Mouse (Mus musculus) liver, embryonic 13.5 days (tissue): ENCODE data around the gene 2900026A02Rik. TPM values are rescaled to one million over a fixed set of nuclear protein-coding genes. Genes with fewer than 3 reads are reported as not detected.
"Not testable (repeated sequence)": the region's sequence is repeated elsewhere in the genome, so short reads cannot be mapped to it uniquely, and the experiment has no call there.

Source experiments
- ATAC-seq: fragments of 200-750 bp; cut with Nextera tagmentation; 2 replicates; pipeline ENCODE4 v1.8.0; 2017; ENCODE audit warnings: low read depth, mild to moderate bottlenecking, moderate number of reproducible peaks, moderate library complexity
- DNase-seq: peaks from one replicate; pipeline ENCODE4 v3.0.0; 2022
- H3K27ac ChIP-seq: fragments of 300-500 bp; sonication (generic); 2 replicates; pipeline ENCODE4 v1.5.1; 2015; ENCODE audit warnings: moderate library complexity, mild to moderate bottlenecking, inconsistent platforms
- H3K27me3 ChIP-seq: fragments of 300-500 bp; sonication (generic); 2 replicates; pipeline ENCODE4 v1.6.1; 2015; ENCODE audit warnings: mild to moderate bottlenecking, inconsistent platforms
- H3K36me3 ChIP-seq: fragments of 300-500 bp; sonication (generic); 2 replicates; pipeline ENCODE4 v1.6.1; 2015; ENCODE audit warnings: mild to moderate bottlenecking, inconsistent platforms
- H3K4me1 ChIP-seq: fragments of 300-500 bp; sonication (generic); replicated peaks from 2 replicates; pipeline ENCODE4 v1.6.1; 2015; ENCODE audit warnings: inconsistent platforms
- H3K4me2 ChIP-seq: fragments of 300-500 bp; sonication (generic); 2 replicates; pipeline ENCODE4 v1.6.1; 2015; ENCODE audit warnings: inconsistent platforms, mild to moderate bottlenecking, moderate library complexity
- H3K4me3 ChIP-seq: fragments of 300-500 bp; sonication (generic); replicated peaks from 2 replicates; pipeline ENCODE4 v1.5.1; 2015; ENCODE audit warnings: mild to moderate bottlenecking, inconsistent platforms
- H3K9ac ChIP-seq: fragments of 300-500 bp; sonication (generic); 2 replicates; pipeline ENCODE4 v1.6.1; 2015; ENCODE audit warnings: mild to moderate bottlenecking, inconsistent platforms
- H3K9me3 ChIP-seq: fragments of 300-500 bp; sonication (generic); replicated peaks from 2 replicates; pipeline ENCODE4 v1.6.1; 2016; ENCODE audit warnings: inconsistent platforms
- WGBS: fragments of 180-500 bp; shearing (Covaris S2); methylation state at CpG from one replicate; pipeline ENCODE4 v1.1.7; 2015; ENCODE audit not compliant: insufficient replicate concordance; 5-methylcytosine and 5-hydroxymethylcytosine counted together
- polyA plus RNA-seq: library from polyadenylated mRNA; unstranded; fragments of >200 nt; fragmentation: Nextera tagmentation; extraction: Ambion mirVana; gene quantifications from 2 replicates; pipeline ENCODE4 v1.2.1, GENCODE M21; 2015

Gene 2900026A02Rik
- polyA plus RNA-seq, 1 experiment from 2014 or later, result 0.98 TPM

- DNase-seq (no peak), ATAC-seq (peak; percentile 6)
- WGBS, result 12% methylated on average over 9 of the region's 9 CpGs
- H3K27ac ChIP-seq, result peak overlapping the region; percentile 74
- H3K4me1 ChIP-seq, result peaks cover 70% of the 10 kb centered on the region
- peak overlapping the region; percentile 37 for H3K4me3 ChIP-seq
- peak overlapping the region; percentile 66 for H3K4me2 ChIP-seq
- H3K9ac ChIP-seq, result peak overlapping the region; percentile 57
- H3K36me3 ChIP-seq, result no peaks in the 10 kb centered on the region
- no peaks in the 10 kb centered on the region for H3K27me3 ChIP-seq
- no peaks in the 10 kb centered on the region for H3K9me3 ChIP-seq
Observed at GRCm38 (mm10) chr5:113119291-113119690, 101.7 kb downstream of the 2900026A02Rik start.

GRCm38 (mm10) chr5:113118695-113119094 lies 102.3 kb downstream of the 2900026A02Rik start:
- peak overlapping the region; percentile 37 for H3K4me3 ChIP-seq
- H3K36me3 ChIP-seq, result no peaks in the 10 kb centered on the region
- DNase-seq (peak; percentile 66), ATAC-seq (peak; percentile 71)
- H3K27me3 ChIP-seq, result no peaks in the 10 kb centered on the region
- WGBS, result 13% methylated on average over 6 of the region's 6 CpGs
- no peaks in the 10 kb centered on the region for H3K9me3 ChIP-seq
- peak overlapping the region; percentile 74 for H3K27ac ChIP-seq
- H3K4me1 ChIP-seq, result peaks cover 76% of the 10 kb centered on the region
- H3K9ac ChIP-seq, result peak overlapping the region; percentile 57
- H3K4me2 ChIP-seq, result peak overlapping the region; percentile 66

- Histone ChIP-seq H3K9ac (no peak overlapping the region), H3K4me1 (peaks cover 80% of the 10 kb centered on the region), H3K9me3 (no peaks in the 10 kb centered on the region), H3K27ac (no peak overlapping the region), H3K36me3 (no peaks in the 10 kb centered on the region), H3K4me2 (no peak overlapping the region), H3K27me3 (no peaks in the 10 kb centered on the region), H3K4me3 (no peak overlapping the region)
- DNase-seq, result no peak
- 75% methylated on average over 5 of the region's 5 CpGs for WGBS
- no peak for ATAC-seq
Observed at GRCm38 (mm10) chr5:113117361-113117760, 103.7 kb downstream of the 2900026A02Rik start.

GRCm38 (mm10) chr5:113115896-113116295 lies 105.1 kb downstream of the 2900026A02Rik start:
- Histone ChIP-seq H3K4me2 (no peak overlapping the region), H3K4me3 (no peak overlapping the region), H3K9ac (no peak overlapping the region), H3K4me1 (peaks cover 78% of the 10 kb centered on the region), H3K27ac (no peak overlapping the region), H3K36me3 (no peaks in the 10 kb centered on the region), H3K27me3 (no peaks in the 10 kb centered on the region), H3K9me3 (no peaks in the 10 kb centered on the region)
- 86% methylated on average over 10 of the region's 10 CpGs for WGBS
- ATAC-seq (no peak), DNase-seq (no peak)

- Histone ChIP-seq H3K4me3 (no peak overlapping the region), H3K36me3 (no peaks in the 10 kb centered on the region), H3K27ac (peak overlapping the region; percentile 82), H3K9me3 (no peaks in the 10 kb centered on the region), H3K9ac (peak overlapping the region; percentile 39; the same call in 1 of the 2 replicates), H3K27me3 (no peaks in the 10 kb centered on the region), H3K4me1 (peaks cover 70% of the 10 kb centered on the region), H3K4me2 (peak overlapping the region; percentile 37)
- ATAC-seq (peak; percentile 55), DNase-seq (peak; percentile 52)
- 9% methylated on average over 20 of the region's 20 CpGs for WGBS
Observed at GRCm38 (mm10) chr5:113114264-113115225, 106.5 kb downstream of the 2900026A02Rik start.

GRCm38 (mm10) chr5:113113120-113113519 lies 107.9 kb downstream of the 2900026A02Rik start:
- peaks cover 61% of the 10 kb centered on the region for H3K4me1 ChIP-seq
- 33% methylated on average over 5 of the region's 5 CpGs for WGBS

GRCm38 (mm10) chr5:113111336-113111735 lies 109.7 kb downstream of the 2900026A02Rik start:
- no peak overlapping the region for H3K4me2 ChIP-seq
- no peaks in the 10 kb centered on the region for H3K9me3 ChIP-seq
- ATAC-seq, result no peak
- DNase-seq, result no peak
- no peak overlapping the region for H3K27ac ChIP-seq
- H3K36me3 ChIP-seq, result no peaks in the 10 kb centered on the region
- H3K4me1 ChIP-seq, result peaks cover 68% of the 10 kb centered on the region
- WGBS, result 21% methylated on average over 4 of the region's 4 CpGs
- no peak overlapping the region for H3K4me3 ChIP-seq
- no peak overlapping the region for H3K9ac ChIP-seq
- no peaks in the 10 kb centered on the region for H3K27me3 ChIP-seq

More at GRCm38 (mm10) chr5:113113120-113113519, 107.9 kb downstream of the 2900026A02Rik start:
- Histone ChIP-seq H3K9ac (no peak overlapping the region), H3K9me3 (no peaks in the 10 kb centered on the region), H3K27me3 (no peaks in the 10 kb centered on the region), H3K4me3 (no peak overlapping the region), H3K4me2 (no peak overlapping the region), H3K36me3 (no peaks in the 10 kb centered on the region), H3K27ac (no peak overlapping the region)
- no peak for ATAC-seq
- no peak for DNase-seq

GRCm38 (mm10) chr5:113110929-113111328 lies 110.1 kb downstream of the 2900026A02Rik start:
- peak; percentile 58 for ATAC-seq
- Histone ChIP-seq H3K27ac (peak overlapping the region; percentile 47), H3K4me3 (no peak overlapping the region), H3K4me1 (peaks cover 66% of the 10 kb centered on the region), H3K9me3 (no peaks in the 10 kb centered on the region), H3K4me2 (no peak overlapping the region), H3K27me3 (no peaks in the 10 kb centered on the region), H3K9ac (no peak overlapping the region; the same call in 1 of the 2 replicates), H3K36me3 (no peaks in the 10 kb centered on the region)
- no peak for DNase-seq
- 11% methylated on average over 1 of the region's 1 CpGs for WGBS

GRCm38 (mm10) chr5:113109651-113110050 lies 111.4 kb downstream of the 2900026A02Rik start:
- not testable (repeated sequence) for H3K27me3 ChIP-seq, DNase-seq

GRCm38 (mm10) chr5:113108165-113108764 lies 112.8 kb downstream of the 2900026A02Rik start:
- Histone ChIP-seq H3K9ac (no peak overlapping the region), H3K27ac (peak overlapping the region; percentile 29; the same call in 1 of the 2 replicates), H3K4me1 (peaks cover 39% of the 10 kb centered on the region), H3K4me2 (no peak overlapping the region), H3K9me3 (no peaks in the 10 kb centered on the region), H3K36me3 (no peaks in the 10 kb centered on the region), H3K27me3 (no peaks in the 10 kb centered on the region), H3K4me3 (no peak overlapping the region)
- ATAC-seq (peak; percentile 43; the same call in 1 of the 2 replicates), DNase-seq (no peak)
- WGBS, result 58% methylated on average over 11 of the region's 11 CpGs

More at GRCm38 (mm10) chr5:113109651-113110050, 111.4 kb downstream of the 2900026A02Rik start:
- not testable (repeated sequence) for H3K36me3 ChIP-seq, ATAC-seq, H3K9me3 ChIP-seq, H3K4me3 ChIP-seq, H3K4me2 ChIP-seq, H3K9ac ChIP-seq, H3K27ac ChIP-seq
- peaks cover 53% of the 10 kb centered on the region for H3K4me1 ChIP-seq
- 58% methylated on average over 2 of the region's 2 CpGs for WGBS

GRCm38 (mm10) chr5:113107709-113108108 lies 113.3 kb downstream of the 2900026A02Rik start:
- ATAC-seq (no peak), DNase-seq (no peak)
- Histone ChIP-seq H3K9me3 (no peaks in the 10 kb centered on the region), H3K27me3 (no peaks in the 10 kb centered on the region), H3K4me1 (peaks cover 34% of the 10 kb centered on the region), H3K36me3 (no peaks in the 10 kb centered on the region), H3K27ac (0 out of 2 replicates have a peak overlapping the region, but pooled peaks have one; percentile 29), H3K9ac (no peak overlapping the region), H3K4me2 (no peak overlapping the region), H3K4me3 (no peak overlapping the region)
- 52% methylated on average over 3 of the region's 3 CpGs for WGBS
